Mouse (Mus musculus) heart, embryonic 13.5 days (tissue): ENCODE measurements around the gene Ivd. TPM values are rescaled to one million over a fixed set of nuclear protein-coding genes. Genes with fewer than 3 reads are reported as not detected.

ENCODE experiments used
- ATAC-seq: fragments of 200-750 bp; cut with Nextera tagmentation; 2 replicates; pipeline ENCODE4 v1.8.0; 2017; ENCODE audit warnings: moderate TSS enrichment; ENCODE audit not compliant: insufficient number of reproducible peaks, low FRiP score, low TSS enrichment; ENCODE audit errors: extremely low read depth
- H3K27ac ChIP-seq: fragments of 300-500 bp; sonication (generic); replicated peaks from 2 replicates; pipeline ENCODE4 v1.5.1; 2015; ENCODE audit warnings: moderate library complexity, mild to moderate bottlenecking, inconsistent platforms
- H3K27me3 ChIP-seq: fragments of 300-500 bp; sonication (generic); replicated peaks from 2 replicates; pipeline ENCODE4 v1.6.1; 2015; ENCODE audit warnings: mild to moderate bottlenecking, inconsistent platforms
- H3K36me3 ChIP-seq: fragments of 300-500 bp; sonication (generic); 2 replicates; pipeline ENCODE4 v1.6.1; 2015; ENCODE audit warnings: mild to moderate bottlenecking, inconsistent platforms
- H3K4me1 ChIP-seq: fragments of 300-500 bp; sonication (generic); 2 replicates; pipeline ENCODE4 v1.6.1; 2015; ENCODE audit warnings: inconsistent platforms
- H3K4me2 ChIP-seq: fragments of 300-500 bp; sonication (generic); 2 replicates; pipeline ENCODE4 v1.6.1; 2015; ENCODE audit warnings: inconsistent platforms, mild to moderate bottlenecking, moderate library complexity
- H3K4me3 ChIP-seq: fragments of 300-500 bp; sonication (generic); 2 replicates; pipeline ENCODE4 v1.5.1; 2015; ENCODE audit warnings: moderate library complexity, mild to moderate bottlenecking, inconsistent platforms
- H3K9ac ChIP-seq: fragments of 300-500 bp; sonication (generic); 2 replicates; pipeline ENCODE4 v1.6.1; 2015; ENCODE audit warnings: inconsistent platforms, mild to moderate bottlenecking, moderate library complexity
- H3K9me3 ChIP-seq: fragments of 300-500 bp; sonication (generic); 2 replicates; pipeline ENCODE4 v1.6.1; 2016; ENCODE audit warnings: inconsistent platforms
- WGBS: fragments of 180-500 bp; shearing (Covaris S2); methylation state at CpG from one replicate; pipeline ENCODE4 v1.1.7; 2015; ENCODE audit warnings: mixed read lengths; 5-methylcytosine and 5-hydroxymethylcytosine counted together
- polyA plus RNA-seq: library from polyadenylated mRNA; unstranded; fragments of >200 nt; fragmentation: Nextera tagmentation; extraction: Ambion mirVana; gene quantifications from 2 replicates; pipeline ENCODE4 v1.2.1, GENCODE M21; 2015

The Ivd gene
- polyA plus RNA-seq, 1 experiment from 2014 or later, result 69.9 TPM

- Histone ChIP-seq H3K9me3 (no peaks in the 10 kb centered on the region), H3K4me1 (peaks cover 43% of the 10 kb centered on the region), H3K27ac (no peak overlapping the region), H3K4me3 (no peak overlapping the region), H3K36me3 (peaks cover 13% of the 10 kb centered on the region), H3K9ac (peak overlapping the region; percentile 28; the same call in 1 of the 2 replicates), H3K27me3 (no peaks in the 10 kb centered on the region), H3K4me2 (no peak overlapping the region)
- ATAC-seq, result no peak
- WGBS, result 74% methylated on average over 8 of the region's 8 CpGs
Measured at GRCm38 (mm10) chr2:118912706-118913105, 51.0 kb downstream of the Ivd start.

DNA sequence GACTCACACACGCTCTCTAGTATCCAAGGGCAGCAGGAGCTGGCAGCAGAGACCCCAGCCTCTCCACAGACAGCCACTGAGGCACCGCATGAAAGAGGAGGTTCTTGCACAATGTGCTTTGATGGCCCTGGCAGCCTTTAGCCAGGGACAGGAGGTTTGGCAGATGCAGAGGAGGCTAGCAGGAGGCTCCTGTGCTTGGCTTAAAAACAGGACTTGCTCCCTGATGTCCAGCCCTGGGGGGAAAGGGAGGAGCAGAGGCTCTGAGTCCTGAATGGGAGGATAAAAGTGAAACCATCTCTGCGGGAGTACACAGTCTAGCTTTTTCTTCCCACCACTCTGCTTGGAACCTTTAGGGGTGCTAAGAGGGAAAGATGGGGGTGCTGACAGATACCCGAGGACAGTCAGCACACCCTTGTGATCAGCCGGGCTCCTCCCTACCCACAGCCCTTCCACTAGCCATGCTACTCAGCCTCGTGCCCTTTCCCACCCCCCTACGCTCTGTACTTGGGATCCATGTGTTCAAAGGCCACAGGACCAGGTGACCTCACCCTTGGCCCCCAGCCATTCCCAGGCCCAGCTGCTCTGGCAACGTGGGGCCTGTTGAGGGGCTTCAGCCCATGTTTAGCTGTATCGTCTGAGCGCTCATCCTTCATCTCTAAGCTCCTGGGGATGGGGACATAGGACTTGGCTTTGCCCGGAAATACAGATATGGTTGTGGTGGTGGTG lies 52.0 kb downstream of the Ivd start:
- Histone ChIP-seq H3K27ac (no peak overlapping the region), H3K4me2 (peak overlapping the region; percentile 35), H3K36me3 (peaks cover 20% of the 10 kb centered on the region), H3K4me3 (no peak overlapping the region; the same call in 1 of the 2 replicates), H3K9ac (peak overlapping the region; percentile 37), H3K4me1 (peaks cover 52% of the 10 kb centered on the region), H3K27me3 (no peaks in the 10 kb centered on the region), H3K9me3 (no peaks in the 10 kb centered on the region)
- no peak for ATAC-seq
- WGBS, result 43% methylated on average over 11 of the region's 11 CpGs

- H3K27ac ChIP-seq, result no peak overlapping the region
- no peaks in the 10 kb centered on the region for H3K9me3 ChIP-seq
- no peaks in the 10 kb centered on the region for H3K27me3 ChIP-seq
- peaks cover 30% of the 10 kb centered on the region for H3K36me3 ChIP-seq
- no peak overlapping the region for H3K4me3 ChIP-seq
- H3K4me2 ChIP-seq, result no peak overlapping the region
- H3K9ac ChIP-seq, result no peak overlapping the region
- H3K4me1 ChIP-seq, result peaks cover 54% of the 10 kb centered on the region
- ATAC-seq, result peak; percentile 10; the same call in 1 of the 2 replicates
- 59% methylated on average over 8 of the region's 8 CpGs for WGBS
Measured at GRCm38 (mm10) chr2:118914685-118915084, 52.9 kb downstream of the Ivd start.

- H3K9me3 ChIP-seq, result no peaks in the 10 kb centered on the region
- peaks cover 54% of the 10 kb centered on the region for H3K4me1 ChIP-seq
- no peak overlapping the region for H3K9ac ChIP-seq
- H3K27ac ChIP-seq, result no peak overlapping the region
- ATAC-seq, result no peak
- no peak overlapping the region for H3K4me2 ChIP-seq
- WGBS, result 88% methylated on average over 17 of the region's 17 CpGs
- no peak overlapping the region for H3K4me3 ChIP-seq
- no peaks in the 10 kb centered on the region for H3K27me3 ChIP-seq
- peaks cover 47% of the 10 kb centered on the region for H3K36me3 ChIP-seq
Measured at GRCm38 (mm10) chr2:118916436-118916835, 54.7 kb downstream of the Ivd start.

- H3K9ac ChIP-seq, result no peak overlapping the region
- no peak for ATAC-seq
- no peaks in the 10 kb centered on the region for H3K9me3 ChIP-seq
- peaks cover 40% of the 10 kb centered on the region for H3K4me1 ChIP-seq
- no peak overlapping the region for H3K4me3 ChIP-seq
- H3K36me3 ChIP-seq, result peaks cover 68% of the 10 kb centered on the region
- H3K4me2 ChIP-seq, result no peak overlapping the region
- H3K27me3 ChIP-seq, result no peaks in the 10 kb centered on the region
- no peak overlapping the region for H3K27ac ChIP-seq
- WGBS, result 30% methylated on average over 1 of the region's 1 CpGs
Measured at GRCm38 (mm10) chr2:118918543-118918942, 56.8 kb downstream of the Ivd start.

GRCm38 (mm10) chr2:118920428-118920827 lies 58.7 kb downstream of the Ivd start:
- H3K4me2 ChIP-seq, result no peak overlapping the region
- no peak overlapping the region for H3K9ac ChIP-seq
- H3K27ac ChIP-seq, result no peak overlapping the region
- no peak overlapping the region for H3K4me3 ChIP-seq
- no peaks in the 10 kb centered on the region for H3K9me3 ChIP-seq
- WGBS, result 79% methylated on average over 3 of the region's 3 CpGs
- no peak for ATAC-seq
- peaks cover 25% of the 10 kb centered on the region for H3K4me1 ChIP-seq
- no peaks in the 10 kb centered on the region for H3K27me3 ChIP-seq
- peaks cover 71% of the 10 kb centered on the region for H3K36me3 ChIP-seq

DNA sequence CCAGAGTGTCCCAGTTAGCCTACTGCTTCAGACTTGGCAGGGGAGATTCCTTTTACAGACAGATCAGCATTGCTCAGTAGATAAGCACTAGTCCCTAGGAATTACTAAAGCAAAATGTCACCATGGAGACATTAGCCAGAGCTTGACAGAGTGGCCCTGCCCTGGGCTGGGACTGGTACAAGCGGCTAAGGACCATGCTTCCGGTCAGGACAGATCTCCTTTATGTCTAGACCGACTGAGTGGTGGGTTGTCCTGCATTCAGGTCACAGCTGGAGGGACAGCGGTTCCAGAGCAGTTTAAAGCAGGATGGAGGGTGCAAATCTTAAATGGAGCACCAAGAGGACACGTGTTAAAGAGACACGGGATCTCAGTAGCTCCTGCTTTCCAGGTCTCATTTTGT lies 64.2 kb downstream of the Ivd start:
- H3K27me3 ChIP-seq, result no peaks in the 10 kb centered on the region
- H3K9me3 ChIP-seq, result no peaks in the 10 kb centered on the region
- H3K36me3 ChIP-seq, result peaks cover 28% of the 10 kb centered on the region
- peaks cover 31% of the 10 kb centered on the region for H3K4me1 ChIP-seq
- H3K4me3 ChIP-seq, result peak overlapping the region; percentile 82
- peak overlapping the region; percentile 89 for H3K4me2 ChIP-seq
- H3K27ac ChIP-seq, result peak overlapping the region; percentile 69
- peak overlapping the region; percentile 91 for H3K9ac ChIP-seq
- ATAC-seq, result no peak
- WGBS, result under 1% methylated on average over 6 of the region's 6 CpGs

- Histone ChIP-seq H3K9me3 (no peaks in the 10 kb centered on the region), H3K4me1 (peaks cover 31% of the 10 kb centered on the region), H3K36me3 (peaks cover 23% of the 10 kb centered on the region), H3K9ac (peak within 1 kb of the TSS; percentile 91), H3K4me2 (peak within 1 kb of the TSS; percentile 89), H3K27me3 (no peaks in the 10 kb centered on the region), H3K4me3 (peak within 1 kb of the TSS; percentile 82), H3K27ac (peak within 1 kb of the TSS; percentile 69)
- under 1% methylated on average over 47 of the region's 47 CpGs for WGBS
- ATAC-seq, result peak; percentile 72; the same call in 1 of the 2 replicates
Measured at GRCm38 (mm10) chr2:118926361-118926997, 64.7 kb downstream of the Ivd start, which contains the start of gene Chst14. Chst14 (plus strand) TSS chr2:118926496.

- 30% methylated on average over 31 of the region's 31 CpGs for WGBS
Measured at GRCm38 (mm10) chr2:118926998-118927739, 65.4 kb downstream of the Ivd start.

More at GRCm38 (mm10) chr2:118926998-118927739, 65.4 kb downstream of the Ivd start:
- H3K4me3 ChIP-seq, result peak overlapping the region; percentile 82
- 0 out of 2 replicates have a peak overlapping the region, but pooled peaks have one; percentile 69 for H3K27ac ChIP-seq
- no peaks in the 10 kb centered on the region for H3K9me3 ChIP-seq
- no peaks in the 10 kb centered on the region for H3K27me3 ChIP-seq
- ATAC-seq, result no peak
- H3K4me1 ChIP-seq, result peaks cover 31% of the 10 kb centered on the region
- H3K4me2 ChIP-seq, result peak overlapping the region; percentile 89
- peak overlapping the region; percentile 91 for H3K9ac ChIP-seq
- peaks cover 17% of the 10 kb centered on the region for H3K36me3 ChIP-seq
